Comparison of ENCODE assay signal across 37 mouse cellular contexts in the genomic region with DNA sequence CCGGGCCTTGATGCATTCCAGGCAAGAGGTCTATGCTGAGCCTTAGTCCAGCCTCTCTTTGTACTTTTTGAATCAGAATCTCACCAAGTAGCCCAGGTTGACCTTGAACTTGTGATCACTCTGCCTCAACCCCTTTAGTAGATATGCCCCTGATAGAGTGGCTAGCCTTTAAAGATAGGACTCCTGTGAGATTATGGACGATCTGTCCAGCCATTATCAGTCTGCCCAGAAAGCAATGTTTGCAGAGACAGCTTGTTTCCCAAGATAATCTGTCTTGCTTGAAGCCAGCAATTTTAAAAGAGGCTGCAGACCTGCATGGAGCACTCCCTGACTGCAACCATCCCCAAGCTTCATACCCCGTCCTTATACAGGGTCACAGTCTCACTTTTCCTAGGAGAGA. TPM values are rescaled to one million over a fixed set of nuclear protein-coding genes. Genes with fewer than 3 reads are reported as not detected.
"Had no signal": no experiment of that assay in that cellular context is flagged by ENCODE, and none has a peak within 500 bp of the region (broad histone marks: within the 10 kb centered on the region; RNA-seq: fewer than 3 reads in every experiment).

No protein-coding gene starts in this region.

- DNase-seq: layer of hippocampus, postnatal 36 days; left cerebral cortex, postnatal 4 days; liver, embryonic 13.5 days; liver, postnatal 0 days; lung, adult 18-20 months; lung, adult 2 months; lung, embryonic 14.5 days; lung, postnatal 10 days; lung, postnatal 14 days; lung, postnatal 36 days; lung, postnatal 4 days; midbrain, embryonic 14.5 days had no signal

- H3K4me3 ChIP-seq: left cerebral cortex, adult 2 months; limb, embryonic 10.5 days; limb, embryonic 12.5 days; limb, embryonic 13.5 days; limb, embryonic 15.5 days; liver, embryonic 12.5 days; liver, embryonic 13.5 days; liver, embryonic 15.5 days; lung, embryonic 15.5 days; megakaryocyte, embryonic 14.5 days; midbrain, embryonic 10.5 days; midbrain, embryonic 12.5 days; midbrain, embryonic 13.5 days; midbrain, embryonic 15.5 days; myocyte had no signal

- H3K36me3 ChIP-seq: limb, embryonic 10.5 days; limb, embryonic 12.5 days; limb, embryonic 13.5 days; limb, embryonic 15.5 days; liver, embryonic 12.5 days; liver, embryonic 13.5 days; liver, embryonic 15.5 days; lung, embryonic 15.5 days; midbrain, embryonic 10.5 days; midbrain, embryonic 12.5 days; midbrain, embryonic 13.5 days; midbrain, embryonic 15.5 days had no signal

- H3K4me2 ChIP-seq: limb, embryonic 12.5 days; limb, embryonic 13.5 days; limb, embryonic 15.5 days; liver, embryonic 11.5 days; liver, embryonic 12.5 days; liver, embryonic 13.5 days; liver, embryonic 15.5 days; lung, embryonic 14.5 days; lung, embryonic 15.5 days; midbrain, embryonic 11.5 days; midbrain, embryonic 12.5 days; midbrain, embryonic 13.5 days; midbrain, embryonic 15.5 days had no signal

- ATAC-seq: liver, embryonic 12.5 days; midbrain, embryonic 13.5 days; midbrain, embryonic 15.5 days; midbrain, embryonic 16.5 days had no signal

- H3K27me3 ChIP-seq: limb, embryonic 12.5 days; limb, embryonic 13.5 days; limb, embryonic 15.5 days; liver, embryonic 12.5 days; liver, embryonic 13.5 days; liver, embryonic 15.5 days; lung, embryonic 15.5 days; midbrain, embryonic 15.5 days had no signal

- H3K4me1 ChIP-seq: limb, embryonic 10.5 days; limb, embryonic 12.5 days; limb, embryonic 13.5 days; lung, embryonic 15.5 days; midbrain, embryonic 13.5 days; midbrain, embryonic 15.5 days had no signal

- H3K27ac ChIP-seq: left cerebral cortex, adult 2 months; limb, embryonic 10.5 days; limb, embryonic 12.5 days; limb, embryonic 13.5 days; limb, embryonic 15.5 days; liver, embryonic 12.5 days; liver, embryonic 13.5 days; liver, embryonic 15.5 days; lung, embryonic 15.5 days; macrophage; midbrain, embryonic 10.5 days; midbrain, embryonic 12.5 days; midbrain, embryonic 13.5 days; midbrain, embryonic 15.5 days had no signal

- H3K9me3 ChIP-seq: limb, embryonic 10.5 days; limb, embryonic 12.5 days; limb, embryonic 13.5 days; limb, embryonic 15.5 days; liver, embryonic 12.5 days; liver, embryonic 13.5 days; liver, embryonic 15.5 days; lung, embryonic 15.5 days; megakaryocyte, embryonic 14.5 days; midbrain, embryonic 10.5 days; midbrain, embryonic 12.5 days; midbrain, embryonic 13.5 days; midbrain, embryonic 15.5 days had no signal

- H3K9ac ChIP-seq: limb, embryonic 12.5 days; limb, embryonic 13.5 days; limb, embryonic 15.5 days; liver, embryonic 12.5 days; liver, embryonic 13.5 days; liver, embryonic 15.5 days; liver, postnatal 0 days; lung, embryonic 14.5 days; lung, embryonic 15.5 days; midbrain, embryonic 12.5 days; midbrain, embryonic 13.5 days; midbrain, embryonic 15.5 days had no signal

RNA-seq across cellular contexts. Expression of a gene that starts 42.0 kb away (rescaled TPM):
- total RNA-seq: left cerebral cortex, adult 2 months; left cerebral cortex, postnatal 10 days; left cerebral cortex, postnatal 36 days; liver, adult 2 months; megakaryocyte progenitor cell, adult 5-6 weeks; monocyte, adult 5-6 weeks had no signal
- polyA plus RNA-seq: limb, embryonic 10.5 days; limb, embryonic 11.5 days; limb, embryonic 12.5 days; liver, adult 2 months; liver, embryonic 11.5 days; liver, embryonic 12.5 days; liver, embryonic 13.5 days; liver, embryonic 16.5 days; liver, postnatal 0 days; lung, embryonic 14.5 days; midbrain, embryonic 10.5 days; midbrain, embryonic 11.5 days; midbrain, embryonic 12.5 days; midbrain, embryonic 13.5 days; midbrain, embryonic 14.5 days; myocyte had no signal
